Mouse (Mus musculus): Measurements from ENCODE around the gene Palld. TPM values are rescaled to one million over a fixed set of nuclear protein-coding genes. Genes with fewer than 3 reads are reported as not detected.

Gene Palld
- total RNA-seq, 2 experiments from 2014 or later = 6.6 to 6.7 TPM

DNA sequence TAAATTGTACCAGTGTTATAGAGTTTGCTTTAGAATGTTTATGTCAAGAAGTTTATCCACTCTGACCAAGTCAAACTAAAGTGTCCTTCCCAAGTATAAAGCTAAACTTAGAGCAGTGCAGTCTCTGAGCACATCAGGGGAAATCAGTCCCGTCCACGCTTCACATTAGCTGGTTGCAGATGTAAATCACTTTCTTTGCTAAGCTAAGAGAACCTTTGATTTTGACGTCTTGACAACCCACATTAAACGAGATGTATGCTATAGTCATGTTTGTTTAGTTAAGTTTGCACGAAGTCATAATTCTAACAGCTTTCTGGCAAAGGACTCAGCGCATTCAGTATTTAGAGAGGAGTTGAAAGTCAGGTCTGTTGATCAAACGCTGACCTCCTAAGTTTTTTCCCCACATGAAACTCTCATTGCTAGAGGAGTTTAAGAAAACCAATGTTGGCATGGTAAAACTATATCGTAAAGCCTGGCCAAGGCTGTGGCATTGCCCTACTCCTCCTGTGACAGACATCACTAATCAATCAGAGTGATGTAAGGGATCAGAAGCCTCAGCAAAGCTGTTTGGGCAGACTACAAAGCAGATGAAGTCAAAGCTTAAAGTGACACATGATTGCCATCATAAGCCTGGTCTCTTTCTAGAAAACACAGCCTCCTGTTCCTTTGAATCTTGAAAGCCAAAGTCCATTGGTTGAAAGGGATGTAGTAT, 177.0 kb downstream of the Palld start:
- DNase-seq (ENCODE audit: low spot score in 2 of 2) = no peak
- Histone ChIP-seq H3K27ac (no peak overlapping the region), H3K4me3 (no peak overlapping the region)
- no peak for TF ChIP-seq CTCF (conservative IDR thresholded peaks at IDR 0.05)

DNA sequence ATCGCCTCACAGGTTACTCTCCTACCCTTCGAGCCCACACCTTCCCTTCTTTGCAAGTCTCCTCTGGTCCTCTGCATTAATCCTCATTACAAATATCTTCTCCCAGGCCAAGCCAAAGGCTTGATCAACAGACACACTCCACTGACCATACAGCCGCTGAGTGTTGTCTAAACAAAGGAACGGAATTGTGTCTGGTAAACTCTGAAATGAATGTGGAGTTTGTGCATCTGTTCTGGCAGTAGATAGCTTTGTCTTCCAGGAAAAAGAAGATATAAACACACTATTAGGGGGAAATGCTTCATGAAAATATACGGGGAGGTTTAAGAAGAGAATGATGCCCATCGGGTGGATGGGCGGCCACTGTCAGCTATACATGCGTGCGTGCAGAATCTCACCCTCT, 180.3 kb downstream of the Palld start:
- no peak overlapping the region for H3K4me3 ChIP-seq
- H3K27ac ChIP-seq = no peak overlapping the region
- no peak for DNase-seq (ENCODE audit: low spot score in 2 of 2)
- TF ChIP-seq CTCF (conservative IDR thresholded peaks at IDR 0.05) = no peak

DNA sequence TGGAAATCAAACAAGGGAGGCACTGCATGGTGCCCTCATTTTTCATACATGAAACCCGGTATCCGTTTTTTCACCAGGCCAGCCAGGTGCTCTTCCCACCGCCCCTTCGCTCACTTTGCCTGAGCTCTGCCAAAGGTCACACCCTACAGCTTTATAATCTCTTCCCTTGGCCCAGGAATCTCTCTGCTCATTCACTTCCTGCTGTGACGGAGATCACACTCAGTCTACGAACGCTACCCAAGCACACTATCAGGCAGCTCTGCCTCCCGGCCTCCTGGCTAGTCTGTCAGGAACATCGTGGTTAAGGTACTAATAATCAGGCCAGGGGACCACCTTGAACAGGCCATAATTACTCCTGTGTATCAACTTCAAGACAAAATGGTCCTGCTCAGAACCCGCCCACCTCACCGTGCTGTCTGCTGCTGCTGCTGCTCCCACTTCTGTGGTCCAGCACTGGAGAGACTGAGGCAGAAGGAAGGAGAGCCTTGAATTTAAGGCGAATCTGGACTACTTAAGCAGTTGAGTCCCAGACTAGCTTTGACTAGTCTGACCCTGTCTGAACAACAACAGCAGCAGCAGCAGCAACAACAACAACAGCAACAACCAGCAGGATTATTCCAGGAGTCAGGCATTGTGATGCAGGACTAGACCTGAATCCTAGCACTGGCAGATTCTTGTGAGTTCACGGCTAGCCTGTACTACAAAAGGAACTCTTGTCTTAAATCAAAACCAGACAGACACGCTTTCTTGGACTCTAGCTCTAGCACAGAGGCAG, 187.0 kb downstream of the Palld start:
- Histone ChIP-seq H3K4me3 (no peak overlapping the region), H3K27ac (no peak overlapping the region)
- no peak for DNase-seq (ENCODE audit: low spot score in 2 of 2)
- no peak for TF ChIP-seq CTCF (conservative IDR thresholded peaks at IDR 0.05)

DNA sequence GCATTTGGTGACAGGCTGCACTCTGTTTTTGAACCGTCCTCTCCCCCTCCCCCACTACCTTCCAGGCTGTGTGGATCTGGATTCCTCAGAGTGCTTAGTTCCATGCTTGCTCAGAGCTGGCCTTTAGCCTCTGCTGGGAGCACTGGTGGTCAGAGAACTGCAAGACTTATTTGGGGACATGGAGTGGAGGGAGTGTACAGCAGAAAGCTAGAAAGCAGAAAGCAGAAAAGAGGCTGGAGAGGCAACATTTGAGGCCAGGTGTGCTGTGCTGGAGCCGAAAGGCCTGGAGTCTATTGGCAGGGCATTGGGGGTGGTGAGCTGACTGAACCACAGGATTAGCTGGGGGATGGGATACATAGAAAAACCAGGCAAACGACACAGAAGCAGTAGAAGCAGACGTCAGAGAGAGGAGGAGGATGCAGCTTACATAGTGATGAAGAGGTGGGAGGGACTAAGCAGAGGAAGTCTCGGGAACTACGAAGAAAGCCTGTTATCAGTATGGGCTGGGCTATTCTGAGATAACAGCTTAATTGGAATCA, 188.1 kb downstream of the Palld start:
- TF ChIP-seq CTCF (conservative IDR thresholded peaks at IDR 0.05) = no peak
- no peak for DNase-seq (ENCODE audit: low spot score in 2 of 2)
- no peak overlapping the region for H3K27ac ChIP-seq
- H3K4me3 ChIP-seq = no peak overlapping the region

DNA sequence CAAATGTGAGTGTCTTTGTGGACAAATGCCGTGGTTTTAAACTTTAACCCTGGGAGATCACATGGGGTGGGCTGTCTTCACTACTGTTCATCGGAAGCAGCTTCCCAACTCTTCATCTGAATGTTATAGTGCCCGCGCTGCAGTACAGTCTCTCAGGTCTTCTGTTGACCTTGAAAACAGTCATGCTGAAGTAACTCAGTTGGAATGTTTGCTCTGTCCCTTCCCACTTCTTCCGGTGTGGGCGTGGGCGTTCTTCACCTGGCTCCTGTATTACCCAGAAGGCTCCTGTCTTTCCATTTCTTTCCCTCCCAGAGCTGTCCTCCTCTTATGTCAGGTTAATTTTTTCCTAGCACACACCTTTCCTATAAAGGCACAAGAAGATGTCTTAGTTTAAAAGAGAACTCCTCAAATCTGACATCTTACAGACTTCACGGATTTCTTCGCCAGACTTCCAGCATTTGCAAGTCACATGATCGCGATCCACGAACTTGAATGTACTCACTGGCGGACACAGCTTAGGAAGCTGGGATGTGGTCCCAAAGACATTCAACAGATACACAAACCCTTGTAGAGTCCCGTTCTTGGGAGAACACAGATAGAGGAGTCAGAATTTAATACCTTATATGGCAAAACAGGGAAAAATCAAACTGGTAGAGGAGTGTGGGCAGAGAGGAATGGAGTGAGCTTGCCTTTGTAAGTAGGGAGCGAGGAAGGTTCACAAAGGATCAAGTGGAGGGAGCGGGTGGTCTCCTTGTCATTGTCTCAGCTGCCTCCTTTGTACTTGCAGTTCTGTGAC, 189.1 kb downstream of the Palld start:
- Histone ChIP-seq H3K4me3 (no peak overlapping the region), H3K27ac (no peak overlapping the region)
- no peak for DNase-seq (ENCODE audit: low spot score in 2 of 2)
- TF ChIP-seq CTCF (conservative IDR thresholded peaks at IDR 0.05) = no peak

DNA sequence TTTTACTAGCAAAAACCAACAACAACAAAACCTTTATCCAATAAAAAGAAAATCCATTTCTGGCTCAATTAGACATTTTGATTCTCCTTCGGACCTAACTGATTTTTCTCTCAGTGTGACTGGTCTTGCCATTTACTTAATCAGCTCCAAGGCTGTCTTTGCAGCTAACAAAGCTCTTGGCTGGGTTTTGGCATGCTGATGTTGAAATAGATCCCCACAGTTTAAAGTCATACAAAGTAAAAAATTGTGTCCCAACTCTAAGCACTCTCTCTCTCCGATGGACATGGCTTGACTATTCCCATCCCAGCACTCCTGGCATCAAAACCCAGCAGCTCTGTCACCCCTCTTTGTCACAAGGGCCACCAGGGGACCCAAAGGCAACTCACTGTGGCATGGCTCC, 190.1 kb downstream of the Palld start:
- no peak for TF ChIP-seq CTCF (conservative IDR thresholded peaks at IDR 0.05)
- Histone ChIP-seq H3K4me3 (no peak overlapping the region), H3K27ac (no peak overlapping the region)
- DNase-seq (ENCODE audit: low spot score in 2 of 2) = no peak

DNA sequence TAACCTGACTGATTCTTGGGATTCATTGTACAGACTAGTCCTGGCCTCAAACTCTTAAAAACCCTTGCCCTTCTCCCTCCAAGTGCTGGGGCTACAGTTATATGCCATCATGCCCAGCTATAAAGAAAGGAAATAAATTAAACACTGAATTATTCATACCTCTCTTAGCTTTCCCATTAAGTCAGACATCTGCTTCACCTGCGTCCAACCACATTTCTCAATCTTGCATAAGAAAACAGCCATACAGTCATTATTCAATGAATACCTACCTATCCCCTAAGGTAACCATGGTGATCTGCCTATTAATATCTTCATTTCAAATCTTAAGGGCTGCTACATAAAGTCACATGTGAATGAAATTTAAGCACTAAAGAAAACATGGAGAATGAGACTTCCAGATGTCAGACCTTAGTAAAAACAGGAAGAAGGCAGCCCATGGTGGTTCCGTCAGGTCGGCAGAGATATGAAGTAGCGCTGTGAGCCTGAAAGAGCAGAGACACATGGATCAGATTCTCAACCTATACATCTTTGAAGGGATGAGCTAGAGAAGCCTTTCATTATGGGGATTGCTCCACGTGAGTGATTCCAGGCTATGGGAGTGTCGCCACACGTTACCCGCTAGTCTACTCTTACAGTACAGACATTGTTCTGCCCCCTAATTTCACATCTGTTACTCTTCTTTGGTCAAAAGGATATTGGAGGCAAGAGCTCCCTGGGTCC, 193.7 kb downstream of the Palld start:
- H3K27ac ChIP-seq = no peak overlapping the region

DNA sequence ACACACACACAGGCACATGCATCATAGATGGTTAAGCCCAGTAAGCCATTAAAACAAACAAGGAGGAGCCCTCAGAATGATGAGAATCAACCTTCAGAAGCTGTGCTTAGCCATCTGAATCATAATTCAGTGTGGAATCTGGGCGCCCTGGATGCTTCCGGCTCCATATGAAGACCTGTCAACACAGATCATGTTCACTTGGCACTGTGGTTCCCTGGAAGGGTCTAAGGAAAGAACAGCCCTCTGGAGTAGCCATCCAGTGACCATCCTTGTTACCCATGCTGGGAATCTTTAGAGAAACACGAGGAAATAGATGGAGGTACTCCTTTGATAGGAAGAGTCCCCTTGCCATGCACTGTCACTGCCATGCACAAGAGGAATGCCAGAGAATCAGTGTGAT, 197.0 kb downstream of the Palld start:
- no peak for TF ChIP-seq CTCF (conservative IDR thresholded peaks at IDR 0.05)
- no peak for DNase-seq (ENCODE audit: low spot score in 2 of 2)
- Histone ChIP-seq H3K4me3 (no peak overlapping the region), H3K27ac (no peak overlapping the region)

More for the DNA sequence above, 193.7 kb downstream of the Palld start:
- no peak overlapping the region for H3K4me3 ChIP-seq
- no peak for DNase-seq (ENCODE audit: low spot score in 2 of 2)
- no peak for TF ChIP-seq CTCF (conservative IDR thresholded peaks at IDR 0.05)

DNA sequence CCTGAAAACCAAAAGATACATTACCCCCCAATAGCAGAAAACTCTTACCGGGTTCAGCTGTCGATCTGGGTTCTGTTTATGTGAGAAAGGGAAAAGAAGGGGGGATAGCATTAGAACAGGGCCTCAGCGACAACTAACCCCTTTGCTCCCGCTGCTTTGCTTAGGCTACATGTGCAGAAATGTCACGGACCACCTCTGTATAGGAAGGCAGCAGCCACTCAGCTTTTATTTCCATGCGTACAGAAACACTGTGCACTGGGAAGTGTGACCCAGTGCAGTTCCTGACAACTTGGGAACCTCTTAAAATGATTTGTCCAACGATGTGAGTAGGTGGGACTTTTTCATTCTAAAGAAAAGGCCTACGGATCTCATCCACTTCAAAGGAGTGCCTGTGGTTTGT, 200.4 kb downstream of the Palld start:
- no peak for TF ChIP-seq CTCF (conservative IDR thresholded peaks at IDR 0.05)
- no peak for DNase-seq (ENCODE audit: low spot score in 2 of 2)
- Histone ChIP-seq H3K4me3 (no peak overlapping the region), H3K27ac (no peak overlapping the region)

DNA sequence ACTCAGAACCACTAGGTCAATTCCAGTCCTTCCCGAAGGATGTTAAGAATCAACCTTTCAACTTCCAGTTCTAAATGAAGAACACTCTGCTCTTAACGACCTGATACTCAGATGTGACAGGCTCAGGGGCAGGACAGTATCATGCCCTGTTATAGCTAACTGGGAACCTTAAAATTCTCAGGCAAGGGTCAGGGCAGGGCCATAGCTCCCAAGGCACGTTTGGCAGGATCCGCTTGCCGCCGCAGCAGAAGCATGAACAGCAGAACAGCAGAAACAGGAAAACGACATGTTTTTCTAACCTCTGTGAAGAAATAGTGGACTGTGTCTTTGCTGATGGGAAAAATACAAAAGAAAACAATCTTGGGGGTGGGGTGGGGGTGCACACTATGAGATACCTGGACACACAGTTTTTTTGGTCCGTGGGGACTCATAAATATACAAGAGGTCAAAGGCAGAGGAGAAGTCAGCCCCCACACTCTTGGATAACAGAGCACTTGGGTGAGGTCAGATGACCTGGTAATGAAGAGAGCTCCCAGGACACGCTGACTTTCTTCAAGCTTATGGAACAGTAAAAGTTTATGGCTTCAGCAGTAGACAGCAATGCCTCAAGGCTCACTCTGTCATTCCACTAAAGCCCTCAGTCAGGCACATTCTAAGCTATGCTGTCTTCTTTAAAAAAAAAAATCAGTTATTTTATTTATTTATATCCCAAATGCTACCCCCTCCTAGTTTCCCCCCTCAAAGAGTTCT, 201.4 kb downstream of the Palld start:
- no peak for TF ChIP-seq CTCF (conservative IDR thresholded peaks at IDR 0.05)
- Histone ChIP-seq H3K4me3 (no peak overlapping the region), H3K27ac (no peak overlapping the region)
- DNase-seq (ENCODE audit: low spot score in 2 of 2) = no peak

DNA sequence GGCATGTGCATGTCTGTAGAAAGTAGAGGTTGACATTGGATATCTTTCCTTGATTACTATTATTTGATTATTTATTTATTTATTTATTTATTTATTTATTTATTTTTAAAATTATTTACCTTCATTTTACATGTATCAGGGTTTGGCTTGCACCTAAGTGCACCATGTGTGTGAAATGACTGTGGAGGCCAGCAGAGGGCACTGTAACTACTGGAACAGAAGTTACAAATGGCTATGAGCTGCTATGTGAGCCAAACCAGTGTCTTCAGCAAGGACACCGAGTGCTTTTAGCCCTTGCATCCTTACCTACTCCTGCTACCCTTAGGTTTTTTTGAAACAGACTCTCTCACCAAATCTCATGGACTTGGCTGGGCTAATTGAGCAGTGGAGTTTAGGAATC, 202.2 kb downstream of the Palld start:
- no peak overlapping the region for H3K27ac ChIP-seq
- no peak for DNase-seq (ENCODE audit: low spot score in 2 of 2)
- no peak overlapping the region for H3K4me3 ChIP-seq
- peak; percentile 67 for TF ChIP-seq CTCF (conservative IDR thresholded peaks at IDR 0.05)

DNA sequence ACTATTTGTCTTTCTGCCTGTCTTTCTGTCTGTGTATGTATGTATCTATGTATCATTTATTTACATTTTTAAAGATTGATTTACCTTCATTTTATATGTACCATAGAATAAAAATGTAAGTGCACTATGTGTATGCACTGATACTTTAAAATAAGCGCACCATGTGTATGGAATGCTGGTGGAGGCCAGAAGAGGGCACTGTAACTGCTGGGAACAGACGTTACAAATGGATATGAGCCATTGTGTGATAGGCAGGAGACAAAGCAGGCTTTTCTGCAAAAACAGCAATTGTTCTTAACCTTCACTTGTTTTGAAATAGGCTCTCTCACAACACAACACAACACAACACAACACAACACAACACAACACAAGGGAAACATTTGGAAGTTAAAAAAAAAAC, 203.5 kb downstream of the Palld start:
- Histone ChIP-seq H3K4me3 (no peak overlapping the region), H3K27ac (no peak overlapping the region)
- DNase-seq (ENCODE audit: low spot score in 2 of 2) = no peak
- peak; percentile 54 for TF ChIP-seq CTCF (conservative IDR thresholded peaks at IDR 0.05)

Data from layer of hippocampus, adult 2 months (tissue).